Mouse (Mus musculus) hematopoietic stem cell, adult 5-6 weeks (primary cell): Measurements from ENCODE around the gene Gm12355. TPM values are rescaled to one million over a fixed set of nuclear protein-coding genes. Genes with fewer than 3 reads are reported as not detected.
"Not testable (repeated sequence)": the region's sequence is repeated elsewhere in the genome, so short reads cannot be mapped to it uniquely, and the experiment has no call there.

Experiments
- ATAC-seq, 2 experiments: fragments of 125-278 bp in 1 of 2; replicated peaks in 1 of 2; 2 replicates each; pipeline ENCODE4 v1.8.0; 2016 to 2017; ENCODE audit warnings: inconsistent platforms in 2 of 2, mild to moderate bottlenecking in 2 of 2, moderate number of reproducible peaks in 2 of 2, low read depth in 1 of 2, moderate TSS enrichment in 1 of 2; ENCODE audit not compliant: low FRiP score in 2 of 2, poor library complexity in 2 of 2, severe bottlenecking in 2 of 2, insufficient read depth in 1 of 2, low TSS enrichment in 1 of 2
- total RNA-seq: library from RNA; stranded (forward); fragments of 172-1452, 232-1000 nt; gene quantifications from 2 replicates; pipeline ENCODE4 v1.2.3, GENCODE M21; 2017

The Gm12355 gene
- 0.69 and 4.6 TPM in 2 replicates for total RNA-seq

- ATAC-seq: no peak
Measured at GRCm38 (mm10) chr11:98625611-98626410, at the start of gene Gm12355, which contains the start of gene Gsdma3. Gene Gm12355 (minus strand): TSS chr11:98625661. Gene Gsdma3 (plus strand): TSS chr11:98626360.

GRCm38 (mm10) chr11:98673136-98673535 is 47.7 kb upstream of the Gm12355 start:
- peak; percentile 85 to 88 for ATAC-seq

- no peak for ATAC-seq
Measured at GRCm38 (mm10) chr11:98672482-98672881, 47.0 kb upstream of the Gm12355 start.

- ATAC-seq: no peak
Measured at GRCm38 (mm10) chr11:98671857-98672256, 46.4 kb upstream of the Gm12355 start.

GRCm38 (mm10) chr11:98671284-98671815 is 45.9 kb upstream of the Gm12355 start:
- no peak for ATAC-seq

- ATAC-seq: no peak
Measured at GRCm38 (mm10) chr11:98668984-98669383, 43.5 kb upstream of the Gm12355 start.

GRCm38 (mm10) chr11:98664091-98664490 is 38.6 kb upstream of the Gm12355 start, which contains the start of gene Gsdma:
Gene Gsdma (plus strand): TSS chr11:98664351.
- ATAC-seq: no peak

GRCm38 (mm10) chr11:98660517-98660916 is 35.1 kb upstream of the Gm12355 start:
- ATAC-seq: peak; percentile 82 to 88

GRCm38 (mm10) chr11:98655076-98655475 is 29.6 kb upstream of the Gm12355 start:
- ATAC-seq: peak; percentile 82 to 88

- no peak for ATAC-seq
Measured at GRCm38 (mm10) chr11:98646459-98646858, 21.0 kb upstream of the Gm12355 start, which contains the start of gene Gsdma2. Gene Gsdma2 (plus strand): TSS chr11:98646759.

- ATAC-seq: no peak
Measured at GRCm38 (mm10) chr11:98645946-98646345, 20.5 kb upstream of the Gm12355 start.

GRCm38 (mm10) chr11:98644757-98645156 is 19.3 kb upstream of the Gm12355 start:
- no peak for ATAC-seq

GRCm38 (mm10) chr11:98640091-98640490 is 14.6 kb upstream of the Gm12355 start:
- no peak for ATAC-seq

- no peak for ATAC-seq
Measured at GRCm38 (mm10) chr11:98637501-98637900, 12.0 kb upstream of the Gm12355 start.

GRCm38 (mm10) chr11:98635312-98635970 is 10.0 kb upstream of the Gm12355 start:
- ATAC-seq: peak; percentile 85 to 88

- ATAC-seq: no peak
Measured at GRCm38 (mm10) chr11:98630646-98631045, 5.2 kb upstream of the Gm12355 start.

- no peak for ATAC-seq
Measured at GRCm38 (mm10) chr11:98628706-98629105, 3.2 kb upstream of the Gm12355 start.

- not testable (repeated sequence) for ATAC-seq
Measured at GRCm38 (mm10) chr11:98624381-98624780, 1.1 kb downstream of the Gm12355 start.
